Mouse (Mus musculus) c-Kit-negative CD71-positive TER-119-positive erythroid progenitor cells, embryonic 14.5 days (primary cell): ENCODE results near the gene Tsc22d1.

Source experiments
- DNase-seq: peaks from one replicate; pipeline ENCODE4 v3.0.0-alpha.2; 2013; ENCODE audit warnings: low read depth, low spot score

Tsc22d1 gene

GRCm38 (mm10) chr14:76487609-76488008 lies 72.8 kb downstream of the Tsc22d1 start:
- no peak for DNase-seq

- DNase-seq, result no peak
Observed at GRCm38 (mm10) chr14:76488101-76489044, 73.6 kb downstream of the Tsc22d1 start.

- DNase-seq, result no peak
Observed at GRCm38 (mm10) chr14:76489128-76489527, 74.4 kb downstream of the Tsc22d1 start.

- no peak for DNase-seq
Observed at GRCm38 (mm10) chr14:76495022-76495421, 80.3 kb downstream of the Tsc22d1 start.

GRCm38 (mm10) chr14:76497187-76497586 lies 82.4 kb downstream of the Tsc22d1 start:
- DNase-seq, result no peak

GRCm38 (mm10) chr14:76498210-76498609 lies 83.4 kb downstream of the Tsc22d1 start:
- no peak for DNase-seq

GRCm38 (mm10) chr14:76499492-76499891 lies 84.7 kb downstream of the Tsc22d1 start:
- no peak for DNase-seq

GRCm38 (mm10) chr14:76500036-76500435 lies 85.3 kb downstream of the Tsc22d1 start:
- no peak for DNase-seq

GRCm38 (mm10) chr14:76503231-76503851 lies 88.6 kb downstream of the Tsc22d1 start:
- peak; percentile 76 for DNase-seq

- DNase-seq, result peak; percentile 89
Observed at GRCm38 (mm10) chr14:76504121-76504737, 89.5 kb downstream of the Tsc22d1 start.

- DNase-seq, result no peak
Observed at GRCm38 (mm10) chr14:76505101-76505438, 90.3 kb downstream of the Tsc22d1 start.

- peak; percentile 71 for DNase-seq
Observed at GRCm38 (mm10) chr14:76505439-76506220, 90.9 kb downstream of the Tsc22d1 start.

GRCm38 (mm10) chr14:76506425-76507205 lies 91.9 kb downstream of the Tsc22d1 start:
- DNase-seq, result no peak

GRCm38 (mm10) chr14:76507357-76507756 lies 92.6 kb downstream of the Tsc22d1 start:
- DNase-seq, result no peak

GRCm38 (mm10) chr14:76507804-76508500 lies 93.2 kb downstream of the Tsc22d1 start:
- DNase-seq, result no peak

GRCm38 (mm10) chr14:76508701-76509100 lies 93.9 kb downstream of the Tsc22d1 start:
- no peak for DNase-seq

GRCm38 (mm10) chr14:76511971-76512370 lies 97.2 kb downstream of the Tsc22d1 start:
- DNase-seq, result no peak

- DNase-seq, result no peak
Observed at GRCm38 (mm10) chr14:76513395-76514049, 98.8 kb downstream of the Tsc22d1 start.

GRCm38 (mm10) chr14:76514050-76514585 lies 99.4 kb downstream of the Tsc22d1 start:
- DNase-seq, result no peak
